Mouse (Mus musculus): ENCODE results near the gene Hsd3b7.

Hsd3b7 gene

GRCm38 (mm10) chr7:127800435-127801009 lies at the start of gene Hsd3b7:
Gene Hsd3b7 (plus strand): TSS chr7:127800604.
- in situ Hi-C loops (cut with MseI, MboI): no loop called here

DNA sequence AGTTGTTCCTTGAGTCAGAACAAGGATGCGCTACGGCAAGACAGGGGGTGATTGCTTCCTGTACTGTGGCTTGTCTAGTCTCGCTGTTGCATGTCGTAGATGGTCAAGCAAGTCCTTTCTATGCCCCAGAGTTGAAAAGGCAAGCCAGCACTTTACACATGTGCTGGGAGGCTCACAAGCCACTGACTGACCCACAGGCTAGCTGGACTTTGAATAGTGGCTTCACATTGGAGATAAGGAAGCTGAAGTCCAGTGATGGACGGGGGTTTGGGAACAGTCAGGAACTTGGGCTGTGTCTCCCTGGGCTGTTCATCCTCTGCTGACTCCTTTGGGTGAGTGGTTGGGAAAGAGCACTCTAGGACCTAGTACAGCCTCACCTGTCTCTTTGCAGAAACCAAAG lies 48.8 kb upstream of the Hsd3b7 start:
- in situ Hi-C loops (cut with MseI, MboI): no loop called here

DNA sequence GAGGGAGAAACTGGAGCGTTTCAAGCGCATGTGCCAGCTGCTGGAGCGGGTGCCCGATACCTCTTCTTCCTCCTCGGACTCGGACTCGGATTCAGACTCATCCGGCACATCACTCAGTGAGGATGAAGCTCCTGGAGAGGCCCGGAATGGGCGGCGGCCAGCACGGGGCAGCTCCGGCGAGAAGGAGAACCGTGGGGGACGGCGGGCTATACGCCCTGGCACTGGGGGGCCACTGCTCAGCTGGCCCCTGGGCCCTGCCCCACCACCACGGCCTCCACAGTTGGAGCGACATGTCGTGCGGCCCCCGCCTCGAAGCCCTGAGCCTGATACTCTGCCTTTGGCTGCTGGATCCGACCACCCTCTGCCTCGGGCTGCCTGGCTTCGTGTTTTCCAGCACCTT lies 48.3 kb upstream of the Hsd3b7 start:
- in situ Hi-C loops (cut with MseI, MboI): no loop called here

DNA sequence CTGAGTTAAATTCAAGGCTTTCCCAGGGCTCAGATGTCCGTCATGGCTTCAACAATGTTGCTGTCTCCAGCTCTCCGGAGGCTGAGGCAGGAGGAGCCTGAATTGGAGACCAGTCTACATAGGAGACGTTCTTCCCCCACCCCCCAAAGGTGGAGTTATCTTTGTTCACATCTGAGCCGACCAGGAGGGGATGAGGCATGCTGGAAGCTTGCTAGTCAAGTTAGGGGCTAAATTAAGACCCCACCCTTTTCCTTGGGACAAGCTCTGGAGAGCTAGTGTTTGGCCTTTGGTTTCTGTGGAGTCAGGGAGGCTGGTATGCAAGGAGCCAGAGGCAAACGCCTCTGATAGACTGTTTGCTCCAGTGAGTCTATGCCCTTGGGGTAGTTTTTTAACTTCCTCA lies 47.2 kb upstream of the Hsd3b7 start:
- in situ Hi-C loops (cut with MseI, MboI): no loop called here

DNA sequence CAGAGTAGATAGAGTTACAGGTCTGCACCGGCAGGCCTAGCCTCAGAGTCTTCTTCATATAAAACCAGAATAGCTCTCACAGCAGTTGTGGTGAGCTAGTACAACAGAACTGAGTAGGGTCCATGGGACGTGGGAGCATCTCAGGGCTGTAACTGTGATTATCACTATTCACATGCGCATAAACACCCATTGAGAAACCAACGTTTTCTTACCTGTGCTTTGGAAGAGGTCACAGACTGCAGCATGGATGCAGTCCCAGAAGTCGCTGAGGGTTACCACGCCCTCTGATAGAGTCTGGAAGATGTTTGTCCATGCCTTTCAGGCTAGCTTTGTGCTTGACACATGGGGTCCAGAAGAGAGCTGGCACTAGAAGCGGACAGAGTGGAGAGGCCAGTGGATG lies 46.7 kb upstream of the Hsd3b7 start:
- in situ Hi-C loops (cut with MseI, MboI): no loop called here

DNA sequence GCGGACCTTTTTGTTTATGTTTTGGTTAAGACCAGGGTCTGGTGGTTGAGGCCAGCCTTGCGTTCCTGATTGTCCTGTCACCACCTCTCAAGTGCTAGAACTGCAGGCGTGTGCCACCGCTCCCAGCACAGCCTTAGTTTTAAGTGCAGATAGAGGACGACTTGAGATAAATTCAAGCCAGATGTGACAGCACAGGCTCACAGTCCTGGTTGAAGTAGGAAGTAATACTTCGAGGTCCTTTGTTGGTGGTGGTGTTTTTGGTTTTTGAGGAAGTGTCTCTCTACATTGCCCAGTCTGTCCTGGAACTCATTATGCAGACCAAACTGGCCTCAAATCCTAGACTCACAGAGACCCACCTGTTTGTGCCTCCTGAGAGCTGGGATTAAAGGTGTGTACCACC lies 40.7 kb upstream of the Hsd3b7 start:
- in situ Hi-C loops (cut with MseI, MboI): loop anchor here in 1 of 2 experiments (5.0 kb wide), 1 partner anchor 37 kb away; no protein-coding TSS in a partner anchor

DNA sequence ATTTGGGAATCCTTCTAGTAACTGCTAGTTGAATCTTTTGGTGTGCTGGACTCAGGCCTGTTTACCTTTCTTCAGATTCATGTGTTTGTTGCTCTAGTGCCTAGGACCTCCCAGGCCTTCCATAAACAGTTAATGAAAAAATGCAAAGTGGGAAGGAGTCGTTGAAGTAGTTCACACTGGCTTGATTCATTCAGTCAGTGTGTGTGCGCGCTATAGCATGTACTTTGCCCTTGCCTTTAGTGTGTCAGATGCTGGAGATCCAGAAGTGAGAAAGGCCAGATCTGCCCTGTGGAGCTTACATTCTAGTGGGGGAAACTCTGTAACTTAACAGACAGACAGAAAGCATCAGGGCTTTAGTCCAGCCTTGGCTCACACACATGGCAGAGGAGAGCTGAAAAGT lies 39.9 kb upstream of the Hsd3b7 start:
- in situ Hi-C loops (cut with MseI, MboI): loop anchor here in 1 of 2 experiments (5.0 kb wide), 1 partner anchor 38 kb away; no protein-coding TSS in a partner anchor

- in situ Hi-C loops (cut with MseI, MboI): loop anchor here in 1 of 2 experiments (5.0 kb wide), 1 partner anchor 39 kb away; no protein-coding TSS in a partner anchor
These were observed 39.4 kb upstream of the Hsd3b7 start for GRCm38 (mm10) chr7:127761026-127761425.

DNA sequence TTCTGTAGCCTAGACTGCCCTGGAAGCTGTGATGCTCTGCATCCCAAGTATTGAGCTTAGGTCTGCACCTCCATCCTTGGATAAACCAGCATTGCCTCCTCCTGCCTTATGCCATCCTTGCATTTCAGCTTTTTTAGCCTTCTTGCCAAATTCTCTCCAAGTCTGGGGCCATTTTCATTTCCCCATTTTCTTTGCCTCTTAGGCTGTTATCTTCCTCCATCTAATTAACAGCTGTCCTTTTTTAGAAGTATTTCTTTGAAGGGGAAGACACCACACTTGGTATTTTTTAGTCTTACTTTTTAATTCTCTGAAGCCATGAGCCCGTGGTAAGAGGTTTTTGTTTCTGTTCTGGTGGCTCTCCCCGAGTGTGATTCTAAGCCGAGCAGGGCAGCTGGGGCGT lies 36.8 kb upstream of the Hsd3b7 start:
- in situ Hi-C loops (cut with MseI, MboI): loop anchor here in 1 of 2 experiments (5.0 kb wide), 1 partner anchor 41 kb away; no protein-coding TSS in a partner anchor

DNA sequence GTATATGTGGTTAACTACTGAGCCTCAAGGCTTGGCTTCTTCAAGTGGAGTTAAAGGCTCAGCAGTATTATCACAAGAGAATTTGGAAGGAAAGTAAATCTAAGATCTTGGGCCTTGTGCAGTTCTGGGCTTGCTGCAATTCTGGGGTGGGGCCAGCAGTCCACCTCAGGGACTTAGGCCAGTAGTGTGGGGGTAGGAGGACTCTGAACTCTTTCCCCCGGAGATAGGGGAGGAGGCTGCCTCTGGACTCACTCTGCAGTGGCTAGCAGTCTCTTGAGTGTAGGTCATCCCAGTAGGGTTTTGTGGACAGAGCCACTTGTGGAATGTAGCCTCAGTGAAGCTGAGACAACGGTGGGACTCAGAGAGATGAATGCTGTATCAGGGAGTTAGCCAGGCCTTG lies 34.6 kb upstream of the Hsd3b7 start:
- in situ Hi-C loops (cut with MseI, MboI): no loop called here

- in situ Hi-C loops (cut with MseI, MboI): no loop called here
These were observed 33.4 kb upstream of the Hsd3b7 start for GRCm38 (mm10) chr7:127766851-127767609.

DNA sequence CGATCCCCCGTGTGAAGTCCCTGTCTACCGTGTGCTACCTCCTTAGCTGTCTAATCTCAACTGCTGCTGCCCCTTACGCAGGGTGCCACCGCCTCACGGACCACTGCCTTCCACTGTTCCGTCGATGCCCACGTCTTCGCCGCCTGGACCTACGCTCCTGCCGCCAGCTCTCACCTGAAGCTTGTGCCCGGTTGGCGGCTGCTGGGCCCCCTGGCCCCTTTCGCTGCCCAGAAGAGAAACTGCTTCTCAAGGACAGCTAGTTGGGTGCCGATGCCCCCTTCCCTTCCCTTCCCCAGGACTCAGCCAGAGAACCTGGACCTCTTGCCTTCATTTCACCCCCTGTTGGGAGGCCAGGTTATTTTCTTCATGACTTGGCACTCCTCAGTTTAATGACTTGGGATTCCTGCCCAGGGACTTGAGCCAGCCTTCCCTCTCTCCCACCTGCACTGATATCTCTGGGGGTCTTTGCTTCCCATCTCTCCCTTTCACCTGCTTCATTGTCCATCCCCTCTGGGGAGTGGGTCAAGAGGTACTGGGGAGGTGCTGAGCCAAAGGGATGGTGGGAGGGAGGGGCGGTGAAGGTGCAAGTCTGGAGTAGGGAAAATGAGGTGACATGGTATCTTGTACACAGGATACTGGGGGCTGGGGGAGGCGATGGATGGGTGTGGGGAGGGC lies 32.6 kb upstream of the Hsd3b7 start:
- in situ Hi-C loops (cut with MseI, MboI): no loop called here

- in situ Hi-C loops (cut with MseI, MboI): no loop called here
These were observed 31.9 kb upstream of the Hsd3b7 start for GRCm38 (mm10) chr7:127768346-127768996.

GRCm38 (mm10) chr7:127768997-127769593 lies 31.3 kb upstream of the Hsd3b7 start:
- in situ Hi-C loops (cut with MseI, MboI): no loop called here

DNA sequence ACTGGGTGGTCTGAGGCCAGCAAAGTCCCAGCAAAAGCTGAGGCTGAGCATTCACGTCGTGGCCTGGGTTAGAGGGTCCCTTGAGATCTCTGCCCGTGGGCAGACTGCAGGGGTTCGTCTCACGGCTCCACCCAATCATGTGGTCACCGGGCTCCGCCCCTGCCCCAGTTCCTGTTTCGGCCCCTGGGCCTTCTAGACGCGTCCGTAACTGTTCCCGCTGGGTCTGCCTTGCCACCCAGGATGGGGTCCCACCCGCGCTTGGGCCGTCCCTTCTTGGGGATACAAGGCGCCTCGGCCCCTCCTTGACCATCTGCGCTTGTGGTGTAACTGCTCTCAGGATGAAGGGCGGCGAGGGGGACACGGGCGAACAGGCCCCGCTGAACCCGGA lies 30.8 kb upstream of the Hsd3b7 start, which contains the start of gene Orai3:
Gene Orai3, plus strand, starts transcription at position 165 of the 388 bp plus-strand sequence.
- in situ Hi-C loops (cut with MseI, MboI): no loop called here

- in situ Hi-C loops (cut with MseI, MboI): no loop called here
These were observed 30.1 kb upstream of the Hsd3b7 start for GRCm38 (mm10) chr7:127770039-127770905.

- in situ Hi-C loops (cut with MseI, MboI): no loop called here
These were observed 29.1 kb upstream of the Hsd3b7 start for GRCm38 (mm10) chr7:127771262-127771661.

DNA sequence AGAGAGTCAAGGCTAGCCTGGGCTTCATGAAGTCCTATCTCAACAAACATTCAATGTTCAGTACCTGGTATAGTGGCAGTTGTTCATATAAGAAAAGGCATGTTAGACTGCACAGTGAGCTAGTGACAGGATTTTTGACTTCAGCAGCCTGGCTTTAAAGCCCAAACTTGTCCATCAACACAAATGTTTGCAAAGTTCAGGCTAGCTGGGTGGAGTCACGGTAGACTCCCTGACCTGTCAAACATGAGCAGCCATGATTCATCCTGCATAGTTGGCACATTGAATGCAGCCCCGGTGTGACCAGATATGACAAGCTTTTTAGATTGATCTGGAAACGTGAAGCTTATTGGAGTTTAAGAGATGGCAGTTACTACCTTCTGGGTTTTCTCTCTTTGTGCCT lies 28.3 kb upstream of the Hsd3b7 start:
- in situ Hi-C loops (cut with MseI, MboI): no loop called here

GRCm38 (mm10) chr7:127772557-127772956 lies 27.8 kb upstream of the Hsd3b7 start:
- in situ Hi-C loops (cut with MseI, MboI): no loop called here

DNA sequence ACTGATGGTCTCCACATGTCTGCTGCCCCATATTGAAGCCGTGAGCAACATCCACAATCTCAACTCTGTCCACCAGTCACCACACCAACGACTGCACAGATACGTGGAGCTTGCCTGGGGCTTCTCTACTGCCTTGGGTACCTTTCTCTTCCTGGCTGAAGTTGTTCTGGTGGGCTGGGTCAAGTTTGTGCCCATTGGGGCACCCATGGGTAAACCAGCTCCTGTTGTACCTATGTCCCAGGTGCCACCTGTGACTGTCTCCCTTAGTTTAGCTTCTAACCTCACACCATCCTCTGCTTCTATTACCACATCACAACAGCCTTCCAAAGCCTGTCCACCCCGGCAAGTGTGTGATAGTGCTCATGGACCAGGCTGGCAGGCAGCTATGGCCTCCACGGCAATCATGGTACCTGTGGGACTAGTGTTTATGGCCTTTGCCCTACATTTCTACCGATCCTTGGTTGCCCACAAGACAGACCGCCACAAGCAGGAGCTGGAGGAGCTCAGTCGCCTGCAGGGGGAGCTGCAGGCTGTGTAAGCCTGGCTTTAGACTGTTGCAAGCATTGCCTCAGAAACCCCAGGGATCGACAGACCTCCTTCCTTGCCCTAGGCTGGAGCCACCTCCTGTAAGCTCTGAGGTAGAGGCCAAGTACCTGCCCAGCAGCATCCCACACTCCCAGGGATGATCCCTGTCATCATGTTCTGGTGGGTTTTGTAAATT lies 26.6 kb upstream of the Hsd3b7 start:
- in situ Hi-C loops (cut with MseI, MboI): no loop called here
